Mouse (Mus musculus) heart, embryonic 13.5 days (tissue): Measurements from ENCODE around the gene Bnip3. TPM values are rescaled to one million over a fixed set of nuclear protein-coding genes. Genes with fewer than 3 reads are reported as not detected.

Source experiments
- ATAC-seq: fragments of 200-750 bp; cut with Nextera tagmentation; 2 replicates; pipeline ENCODE4 v1.8.0; 2017; ENCODE audit warnings: moderate TSS enrichment; ENCODE audit not compliant: insufficient number of reproducible peaks, low FRiP score, low TSS enrichment; ENCODE audit errors: extremely low read depth
- H3K27ac ChIP-seq: fragments of 300-500 bp; sonication (generic); replicated peaks from 2 replicates; pipeline ENCODE4 v1.5.1; 2015; ENCODE audit warnings: moderate library complexity, mild to moderate bottlenecking, inconsistent platforms
- H3K27me3 ChIP-seq: fragments of 300-500 bp; sonication (generic); replicated peaks from 2 replicates; pipeline ENCODE4 v1.6.1; 2015; ENCODE audit warnings: mild to moderate bottlenecking, inconsistent platforms
- H3K36me3 ChIP-seq: fragments of 300-500 bp; sonication (generic); 2 replicates; pipeline ENCODE4 v1.6.1; 2015; ENCODE audit warnings: mild to moderate bottlenecking, inconsistent platforms
- H3K4me1 ChIP-seq: fragments of 300-500 bp; sonication (generic); 2 replicates; pipeline ENCODE4 v1.6.1; 2015; ENCODE audit warnings: inconsistent platforms
- H3K4me2 ChIP-seq: fragments of 300-500 bp; sonication (generic); 2 replicates; pipeline ENCODE4 v1.6.1; 2015; ENCODE audit warnings: inconsistent platforms, mild to moderate bottlenecking, moderate library complexity
- H3K4me3 ChIP-seq: fragments of 300-500 bp; sonication (generic); 2 replicates; pipeline ENCODE4 v1.5.1; 2015; ENCODE audit warnings: moderate library complexity, mild to moderate bottlenecking, inconsistent platforms
- H3K9ac ChIP-seq: fragments of 300-500 bp; sonication (generic); 2 replicates; pipeline ENCODE4 v1.6.1; 2015; ENCODE audit warnings: inconsistent platforms, mild to moderate bottlenecking, moderate library complexity
- H3K9me3 ChIP-seq: fragments of 300-500 bp; sonication (generic); 2 replicates; pipeline ENCODE4 v1.6.1; 2016; ENCODE audit warnings: inconsistent platforms
- WGBS: fragments of 180-500 bp; shearing (Covaris S2); methylation state at CpG from one replicate; pipeline ENCODE4 v1.1.7; 2015; ENCODE audit warnings: mixed read lengths; 5-methylcytosine and 5-hydroxymethylcytosine counted together
- polyA plus RNA-seq: library from polyadenylated mRNA; unstranded; fragments of >200 nt; fragmentation: Nextera tagmentation; extraction: Ambion mirVana; gene quantifications from 2 replicates; pipeline ENCODE4 v1.2.1, GENCODE M21; 2015

Gene Bnip3
- polyA plus RNA-seq, 1 experiment from 2014 or later = 282 TPM

DNA sequence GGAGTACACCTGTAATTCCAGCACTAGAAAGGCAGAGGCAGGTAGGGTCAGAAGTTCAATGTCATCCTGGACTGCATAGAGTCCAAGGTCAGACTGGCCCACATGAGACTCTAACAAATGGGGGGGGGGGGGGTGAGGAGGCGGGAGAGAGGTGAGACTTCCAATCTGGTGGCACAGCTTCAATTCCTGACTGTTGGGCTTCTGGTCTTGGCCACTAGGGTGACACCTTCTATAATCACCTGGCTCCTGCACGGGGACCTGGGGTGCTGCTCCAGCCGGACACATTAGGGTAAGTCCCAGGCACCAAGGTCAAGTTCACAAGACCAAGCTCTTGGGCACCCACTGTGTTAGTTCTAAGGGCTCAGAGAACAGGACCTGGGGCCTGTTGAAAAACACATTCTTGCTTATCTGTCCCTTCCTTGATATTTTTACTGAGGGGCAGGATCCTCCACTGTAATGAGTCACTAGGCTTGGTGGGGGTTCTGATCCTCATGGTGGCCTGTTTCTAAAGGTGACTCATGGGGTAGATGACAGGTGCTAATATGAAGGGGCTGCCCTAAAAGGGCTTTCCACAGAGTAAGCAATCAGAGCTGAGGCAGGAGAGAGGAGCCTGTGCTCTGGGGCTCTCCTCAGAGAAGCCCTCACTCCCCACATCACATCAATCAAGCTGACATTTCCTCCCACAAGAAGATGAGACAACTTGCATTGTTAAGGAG, 67.7 kb downstream of the Bnip3 start:
- no peak overlapping the region for H3K27ac ChIP-seq
- H3K27me3 ChIP-seq = no peaks in the 10 kb centered on the region
- no peak for ATAC-seq
- no peak overlapping the region for H3K4me3 ChIP-seq
- peaks cover 21% of the 10 kb centered on the region for H3K4me1 ChIP-seq
- 66% methylated on average over 3 of the region's 3 CpGs for WGBS
- H3K9ac ChIP-seq = no peak overlapping the region
- H3K9me3 ChIP-seq = no peaks in the 10 kb centered on the region
- H3K36me3 ChIP-seq = peaks cover 6% of the 10 kb centered on the region
- no peak overlapping the region for H3K4me2 ChIP-seq

Other genes with a start within 250 kb of the Bnip3 start
- gene Ppp2r2d, start 63.4 kb downstream of the Bnip3 start, polyA plus RNA-seq = 27.4 and 29.7 TPM in 2 replicates
- 11.8 and 12.2 TPM in 2 replicates for gene Mapk1ip1, start 63.2 kb downstream of the Bnip3 start, polyA plus RNA-seq
- 0.10 TPM in 1 of 2 replicates, not detected in the other for gene Jakmip3, start 31.2 kb upstream of the Bnip3 start, polyA plus RNA-seq
- 3.2 and 3.5 TPM in 2 replicates for gene Dpysl4, start 176.5 kb upstream of the Bnip3 start, polyA plus RNA-seq